Mouse (Mus musculus) layer of hippocampus, adult 18-20 months (tissue): ENCODE results near the gene 1700016H13Rik. TPM values are rescaled to one million over a fixed set of nuclear protein-coding genes. Genes with fewer than 3 reads are reported as not detected.

Experiments
- DNase-seq, 2 experiments: peaks; one replicate each; pipeline ENCODE4 v3.0.0; 2022; ENCODE audit warnings: low spot score in 2 of 2
- total RNA-seq, 2 experiments: library from RNA; stranded (reverse); gene quantifications; 2 replicates each; pipeline ENCODE4 v1.2.3; 2021

Gene 1700016H13Rik
- total RNA-seq, 2 experiments from 2014 or later: not detected

- DNase-seq: no peak
Observed at GRCm38 (mm10) chr5:103610148-103610547, 45.7 kb downstream of the 1700016H13Rik start.

GRCm38 (mm10) chr5:103605707-103606106 is 50.1 kb downstream of the 1700016H13Rik start:
- DNase-seq: no peak

GRCm38 (mm10) chr5:103603115-103603893 is 52.5 kb downstream of the 1700016H13Rik start:
- no peak for DNase-seq

GRCm38 (mm10) chr5:103598881-103599280 is 56.9 kb downstream of the 1700016H13Rik start:
- DNase-seq: no peak

- DNase-seq: no peak
Observed at GRCm38 (mm10) chr5:103598264-103598663, 57.5 kb downstream of the 1700016H13Rik start.

Other genes with a start within 250 kb of the 1700016H13Rik start
- gene Ptpn13, start 230.8 kb downstream of the 1700016H13Rik start, total RNA-seq: 10 to 100 TPM; 10.9 to 12.2 TPM
- gene Slc10a6, start 26.6 kb downstream of the 1700016H13Rik start, total RNA-seq: not detected
- gene Aff1, start 36.4 kb upstream of the 1700016H13Rik start, total RNA-seq: 10 to 100 TPM; 20.8 to 23.0 TPM